Mouse (Mus musculus): ENCODE results near the gene Lce1i. TPM values are rescaled to one million over a fixed set of nuclear protein-coding genes. Genes with fewer than 3 reads are reported as not detected.

The Lce1i gene
- polyA plus RNA-seq (2012; rRNA removed), result not detected in 2 replicates

DNA sequence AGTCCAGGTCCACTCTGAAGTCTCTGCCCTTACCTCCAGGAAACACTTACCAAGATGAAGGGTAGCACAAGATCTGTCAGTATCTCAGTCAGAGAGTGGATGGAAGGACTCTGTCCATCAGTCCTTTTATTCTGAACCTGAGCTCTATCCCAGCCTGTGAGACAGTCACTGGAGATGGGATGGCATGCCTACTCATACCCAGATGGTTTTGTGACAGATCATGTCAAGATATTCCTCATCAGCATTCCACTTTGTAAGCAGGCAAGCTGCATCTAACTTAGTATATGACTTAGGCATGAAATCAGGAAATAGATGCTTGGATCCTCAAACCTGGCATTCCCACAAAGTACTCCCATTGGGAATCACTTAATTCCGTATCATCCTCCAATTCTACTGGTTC lies at the start of gene Lce1i:
Gene Lce1i (minus strand): TSS at position 101 of the 400 bp plus-strand sequence.

DNA sequence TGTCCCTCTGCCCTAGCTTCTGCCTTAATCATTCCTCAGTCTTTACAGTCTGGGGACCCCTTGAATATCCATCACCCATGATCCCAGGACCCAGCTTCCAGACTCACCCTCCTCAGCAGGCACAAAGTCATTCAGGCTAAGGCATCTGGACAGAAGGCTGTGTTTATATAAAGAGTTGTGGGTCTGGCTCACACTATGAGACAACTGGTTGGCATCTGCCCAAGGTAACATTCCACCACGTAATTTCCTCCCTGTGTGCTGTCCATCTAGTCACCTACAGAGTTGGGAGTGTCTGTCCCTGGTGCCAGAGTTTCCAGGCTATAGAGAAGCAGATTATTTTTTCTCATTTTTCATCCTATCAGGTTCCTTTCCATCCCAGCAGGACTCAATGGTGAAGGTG lies 48.4 kb upstream of the Lce1i start, which contains the start of gene Kprp:
Gene Kprp (minus strand): TSS at position 140 of the 400 bp plus-strand sequence.

DNA sequence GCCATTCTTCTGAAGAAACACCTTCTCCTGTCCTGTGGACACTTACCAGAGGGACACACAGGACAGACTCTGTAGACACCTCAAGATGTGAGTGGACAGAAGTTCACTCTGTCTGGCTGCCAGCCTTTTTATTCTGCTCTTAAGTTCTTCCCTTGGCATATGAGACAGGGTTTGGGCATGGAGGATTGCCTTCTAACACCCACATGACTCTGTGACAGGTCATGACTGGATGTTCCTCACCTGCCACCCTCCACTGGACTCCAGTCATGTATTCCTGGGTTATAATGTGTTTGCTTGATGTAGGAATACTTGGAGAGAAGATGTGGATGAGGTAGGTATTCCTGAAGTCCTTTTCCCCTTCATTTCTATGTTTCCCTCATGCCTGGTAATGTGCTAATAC lies 29.1 kb upstream of the Lce1i start, which contains the start of gene Lce1k:
Gene Lce1k (minus strand): TSS at position 101 of the 400 bp plus-strand sequence.

DNA sequence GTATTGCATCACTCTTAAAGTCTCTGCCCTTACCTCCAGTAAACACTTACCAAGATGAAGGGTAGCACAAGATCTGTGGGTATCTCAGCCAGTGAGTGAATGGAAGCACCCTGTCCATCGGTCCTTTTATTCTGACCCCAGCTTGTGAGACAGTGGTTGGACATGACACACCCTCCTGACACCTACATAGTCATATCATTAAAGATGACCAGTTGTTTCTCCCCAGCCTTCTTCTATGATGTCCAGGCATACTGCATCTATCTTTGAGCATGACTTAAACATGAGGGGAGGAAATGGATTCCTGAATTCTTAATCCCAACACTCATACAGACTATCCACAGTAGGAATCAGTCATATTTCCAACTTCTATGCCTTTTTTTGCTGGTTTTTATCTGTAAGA lies 11.7 kb upstream of the Lce1i start, which contains the start of gene Lce1j:
Gene Lce1j (minus strand): TSS at position 101 of the 400 bp plus-strand sequence.

DNA sequence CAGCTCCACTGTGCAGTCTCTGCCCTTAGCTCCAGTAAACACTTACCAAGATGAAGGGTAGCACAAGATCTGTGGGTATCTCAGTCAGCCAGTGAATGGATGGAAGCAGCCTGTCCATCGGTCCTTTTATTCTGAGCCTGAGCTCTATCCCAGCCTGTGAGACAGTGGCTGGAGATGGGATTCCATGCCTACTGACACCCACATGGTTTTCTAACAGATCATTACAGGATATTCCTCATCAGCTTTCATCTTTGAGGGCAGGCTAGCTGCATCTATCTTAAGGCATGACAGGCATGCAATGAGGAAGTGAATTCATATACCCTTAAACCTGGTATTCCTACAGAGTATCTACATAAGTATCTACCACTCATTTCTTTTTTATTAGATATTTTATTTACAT lies 13.7 kb downstream of the Lce1i start, which contains the start of gene Lce1h:
Gene Lce1h (minus strand): TSS at position 101 of the 400 bp plus-strand sequence.

DNA sequence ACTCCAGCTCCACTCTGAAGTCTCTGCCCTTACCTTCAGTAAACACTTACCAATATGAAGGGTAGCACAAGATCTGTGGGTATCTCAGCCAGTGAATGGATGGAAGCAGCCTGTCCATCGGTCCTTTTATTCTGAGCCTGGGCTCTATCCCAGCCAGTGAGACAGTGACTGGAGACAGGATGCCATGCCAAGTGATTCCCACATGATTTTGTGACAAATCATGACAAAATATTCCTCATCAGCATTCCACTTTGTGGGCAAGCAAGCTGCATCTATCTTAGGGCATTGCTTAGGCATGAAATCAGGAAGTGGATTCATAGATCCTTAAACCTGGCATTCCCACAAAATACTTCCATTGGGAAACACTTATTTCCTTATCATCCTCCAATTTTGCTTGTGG lies 26.5 kb downstream of the Lce1i start, which contains the start of gene Lce1g:
Gene Lce1g (minus strand): TSS at position 101 of the 400 bp plus-strand sequence.

DNA sequence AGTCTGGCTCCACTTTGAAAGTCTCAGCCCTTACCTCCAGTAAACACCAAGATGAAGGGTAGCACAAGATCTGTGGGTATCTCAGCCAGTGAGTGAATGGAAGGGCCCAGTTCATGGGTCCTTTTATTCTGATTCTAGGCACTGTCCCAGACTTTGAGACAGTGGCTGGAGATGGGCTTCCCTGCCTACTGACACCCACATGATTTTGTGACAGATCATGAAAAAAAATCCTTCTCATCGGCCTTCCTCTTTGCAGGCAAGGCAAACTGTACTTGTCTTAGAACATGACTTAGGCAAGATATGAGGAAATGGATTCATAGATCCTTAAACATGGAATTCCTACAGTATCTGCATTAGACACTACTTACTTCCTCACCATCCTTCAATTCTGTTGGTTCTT lies 39.7 kb downstream of the Lce1i start, which contains the start of gene Gm38119:
Gene Gm38119 (minus strand): TSS at position 101 of the 400 bp plus-strand sequence.

Other genes starting within 250 kb of the Lce1i start
- gene 2310046K23Rik, start 244.4 kb downstream of the Lce1i start, polyA plus RNA-seq (2012; rRNA removed), result not detected in 2 replicates
- not detected in 2 replicates for gene Ivl, start 205.2 kb downstream of the Lce1i start, polyA plus RNA-seq (2012; rRNA removed)
- not detected in 2 replicates for gene Smcp, start 189.9 kb downstream of the Lce1i start, polyA plus RNA-seq (2012; rRNA removed)
- gene 2210017I01Rik, start 171.4 kb downstream of the Lce1i start, polyA plus RNA-seq (2012; rRNA removed), result not detected in 2 replicates
- gene Lce6a, start 157.2 kb downstream of the Lce1i start, polyA plus RNA-seq (2012; rRNA removed), result not detected in 2 replicates
- gene Lce1a1, start 130.6 kb downstream of the Lce1i start, polyA plus RNA-seq (2012; rRNA removed), result not detected in 2 replicates
- gene Lce1b, start 122.0 kb downstream of the Lce1i start, polyA plus RNA-seq (2012; rRNA removed), result 0.26 TPM in 1 of 2 replicates, not detected in the other
- not detected in 2 replicates for gene Lce1a2, start 108.6 kb downstream of the Lce1i start, polyA plus RNA-seq (2012; rRNA removed)
- not detected in 2 replicates for gene Lce1c, start 99.7 kb downstream of the Lce1i start, polyA plus RNA-seq (2012; rRNA removed)
- not detected in 2 replicates for gene Lce1d, start 91.7 kb downstream of the Lce1i start, polyA plus RNA-seq (2012; rRNA removed)
- not detected in 2 replicates for gene Lce1e, start 69.8 kb downstream of the Lce1i start, polyA plus RNA-seq (2012; rRNA removed)
- 0.22 TPM in 1 of 2 replicates, not detected in the other for gene Lce1f, start 58.5 kb downstream of the Lce1i start, polyA plus RNA-seq (2012; rRNA removed)
- gene Gm38119, start 39.8 kb downstream of the Lce1i start, polyA plus RNA-seq (2012; rRNA removed), result not detected in 2 replicates
- gene Lce1g, start 26.6 kb downstream of the Lce1i start, polyA plus RNA-seq (2012; rRNA removed), result not detected in 2 replicates
- gene Lce1h, start 13.8 kb downstream of the Lce1i start, polyA plus RNA-seq (2012; rRNA removed), result not detected in 2 replicates
- gene Lce1j, start 11.6 kb upstream of the Lce1i start, polyA plus RNA-seq (2012; rRNA removed), result 0.60 TPM in 1 of 2 replicates, not detected in the other
- not detected in 2 replicates for gene Lce1k, start 29.0 kb upstream of the Lce1i start, polyA plus RNA-seq (2012; rRNA removed)
- not detected in 2 replicates for gene Kprp, start 48.3 kb upstream of the Lce1i start, polyA plus RNA-seq (2012; rRNA removed)
- gene Lce1l, start 72.4 kb upstream of the Lce1i start, polyA plus RNA-seq (2012; rRNA removed), result not detected in 2 replicates
- not detected in 2 replicates for gene 2310050C09Rik, start 91.3 kb upstream of the Lce1i start, polyA plus RNA-seq (2012; rRNA removed)
- gene Lce3a, start 147.3 kb upstream of the Lce1i start, polyA plus RNA-seq (2012; rRNA removed), result not detected in 2 replicates
- not detected in 2 replicates for gene Lce3b, start 154.1 kb upstream of the Lce1i start, polyA plus RNA-seq (2012; rRNA removed)
- not detected in 2 replicates for gene Lce3c, start 165.6 kb upstream of the Lce1i start, polyA plus RNA-seq (2012; rRNA removed)
- not detected in 2 replicates for gene Lce3d, start 178.5 kb upstream of the Lce1i start, polyA plus RNA-seq (2012; rRNA removed)
- gene Lce3e, start 188.2 kb upstream of the Lce1i start, polyA plus RNA-seq (2012; rRNA removed), result 0.29 TPM in 1 of 2 replicates, not detected in the other
- gene Lce3f, start 213.3 kb upstream of the Lce1i start, polyA plus RNA-seq (2012; rRNA removed), result 0.29 TPM in 1 of 2 replicates, not detected in the other
- not detected in 2 replicates for gene Crct1, start 236.8 kb upstream of the Lce1i start, polyA plus RNA-seq (2012; rRNA removed)
- gene Lce1m, start 240.2 kb upstream of the Lce1i start, polyA plus RNA-seq (2012; rRNA removed), result not detected in 2 replicates